Mouse (Mus musculus): Measurements from ENCODE around the gene Gm11985.
A peak's percentile ranks its signal among the peaks of the same experiment; 100 is the strongest.

Gene Gm11985

DNA sequence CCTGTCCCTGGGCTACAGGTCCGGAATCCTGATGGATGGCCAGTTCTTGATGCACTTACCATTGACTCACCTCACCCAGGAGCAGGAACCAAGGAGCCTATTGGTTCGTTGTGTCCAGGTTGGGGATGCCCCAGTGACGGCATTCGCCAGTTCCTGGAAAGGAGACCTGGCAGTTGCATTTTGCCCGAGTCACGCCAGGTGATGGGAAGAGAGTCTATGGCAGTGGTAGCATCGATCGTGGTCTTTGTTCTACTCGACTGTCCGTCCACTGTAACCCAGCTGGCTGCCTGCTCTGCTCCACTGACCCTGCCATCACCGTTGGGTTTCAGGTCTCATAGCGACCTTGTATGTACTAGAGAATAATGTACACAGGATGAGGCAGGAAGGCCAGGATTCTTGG lies 36.0 kb downstream of the Gm11985 start:
- no peak for DNase-seq

DNA sequence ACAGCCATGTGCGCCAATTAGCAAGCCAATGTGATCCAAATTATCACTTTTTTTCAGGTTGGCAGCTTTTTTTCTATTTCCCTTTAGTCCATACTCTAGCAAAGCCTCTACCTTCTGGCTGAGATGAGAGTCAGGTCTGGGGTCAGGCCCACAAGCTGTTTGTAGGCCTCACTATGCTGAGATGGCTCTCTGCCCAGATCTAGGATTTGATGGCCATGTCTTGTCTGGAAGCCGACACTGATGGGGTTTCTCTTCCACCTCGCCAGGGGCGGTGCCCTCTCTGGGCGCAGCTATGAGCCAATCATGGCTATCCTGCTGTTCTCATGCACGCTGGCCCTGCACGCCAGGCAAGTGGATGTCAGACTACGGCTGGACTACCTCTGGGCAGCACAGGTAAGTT lies 37.9 kb downstream of the Gm11985 start:
- DNase-seq: no peak

DNA sequence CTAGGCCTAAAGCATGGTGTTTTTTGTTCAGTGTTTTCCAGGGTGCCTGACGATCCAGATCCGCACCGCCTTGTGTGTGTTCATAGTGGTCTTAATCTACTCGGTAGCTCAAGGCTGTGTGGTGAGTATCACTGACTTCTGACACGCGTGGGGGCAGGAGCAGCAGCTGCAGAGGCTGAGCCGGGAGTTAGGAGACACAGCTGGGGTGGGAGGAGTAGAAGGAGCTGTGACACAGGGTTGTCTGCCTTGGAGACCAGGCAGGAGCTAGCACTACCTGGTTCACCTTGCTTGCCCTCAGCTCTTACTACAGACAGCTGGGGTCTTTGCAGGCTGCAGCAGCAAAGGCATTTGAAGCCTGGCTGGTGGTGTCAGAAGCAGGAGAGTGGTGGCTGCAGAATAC lies 38.9 kb downstream of the Gm11985 start:
- no peak for DNase-seq

DNA sequence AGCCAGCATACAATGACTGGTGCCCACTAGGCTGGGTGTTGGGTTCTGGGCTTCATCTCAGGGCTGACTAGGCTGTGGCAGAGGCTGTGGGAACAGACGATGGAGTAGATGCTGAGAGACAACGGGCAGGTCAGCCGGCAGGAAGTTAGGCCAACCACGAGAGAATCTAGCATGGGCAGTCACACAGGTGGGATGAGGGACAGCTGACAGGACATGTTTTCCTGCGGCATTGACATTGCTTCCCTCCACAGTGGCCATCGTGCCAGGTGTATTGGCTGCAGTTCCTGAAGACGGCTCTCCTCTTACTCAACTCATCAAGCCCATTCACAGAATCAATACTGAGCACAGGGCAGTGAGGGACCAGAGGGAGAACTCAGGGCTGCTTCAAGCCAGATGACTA lies 40.4 kb downstream of the Gm11985 start:
- no peak for DNase-seq

DNA sequence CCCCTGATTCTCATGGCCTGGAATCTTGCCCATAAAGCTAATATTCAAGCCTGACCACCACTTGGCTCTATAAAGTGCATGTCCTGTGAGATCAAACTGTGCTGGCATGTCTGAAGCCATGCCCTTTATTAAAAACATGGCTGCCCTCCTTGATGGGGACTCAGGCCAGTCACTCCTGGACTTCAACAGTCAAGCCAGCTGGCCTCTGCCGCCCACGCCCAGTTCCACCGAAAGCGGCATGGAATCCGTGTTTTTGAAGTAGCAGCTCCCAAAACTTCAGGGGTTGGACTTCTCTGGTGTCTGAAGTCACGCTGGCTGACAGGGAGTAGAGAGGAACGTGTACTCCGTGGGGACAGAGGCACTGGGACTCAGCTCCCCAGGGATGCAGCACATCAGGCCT lies 40.8 kb downstream of the Gm11985 start:
- DNase-seq: no peak

DNA sequence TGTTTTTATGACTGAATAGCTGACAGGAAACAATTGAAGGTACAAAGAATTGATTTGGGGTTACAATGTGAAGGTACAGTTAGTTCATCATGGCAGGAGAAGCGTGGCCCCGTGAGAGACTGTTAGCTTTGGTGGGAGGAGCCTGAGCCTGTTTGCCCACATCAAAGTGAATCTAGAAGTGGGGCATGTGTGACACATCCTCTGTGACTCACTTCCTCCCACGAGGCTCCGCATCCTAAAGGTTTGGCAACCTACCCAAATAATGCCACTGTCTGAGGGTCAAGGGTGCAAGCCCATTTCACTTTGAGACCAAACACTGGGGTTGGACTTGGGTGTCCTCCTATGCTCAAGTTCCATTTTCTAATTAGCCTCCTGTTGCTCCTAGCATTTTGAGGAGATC lies 43.1 kb downstream of the Gm11985 start:
- DNase-seq: peak in 1 of 2 experiments; percentile 6

DNA sequence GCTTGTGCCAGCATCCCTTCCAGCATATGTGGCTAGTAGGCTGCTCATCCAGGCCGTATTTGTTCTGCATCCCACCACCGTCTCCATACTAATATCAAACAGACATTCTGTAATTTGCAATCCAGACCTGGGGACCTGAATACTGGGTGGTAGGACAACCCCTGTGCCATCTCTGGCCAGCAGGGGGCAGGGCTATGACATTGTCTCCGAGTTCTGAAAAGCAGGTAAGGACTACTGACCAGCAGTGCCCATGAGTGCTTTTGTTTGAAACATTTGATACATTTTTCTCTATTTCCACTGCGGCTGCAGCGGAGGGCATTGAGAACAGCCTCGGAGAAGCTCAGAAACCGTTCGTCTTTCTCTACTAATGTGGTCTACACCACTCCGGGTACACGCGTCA lies 44.0 kb downstream of the Gm11985 start:
- peak in 1 of 2 experiments; percentile 9 for DNase-seq

DNA sequence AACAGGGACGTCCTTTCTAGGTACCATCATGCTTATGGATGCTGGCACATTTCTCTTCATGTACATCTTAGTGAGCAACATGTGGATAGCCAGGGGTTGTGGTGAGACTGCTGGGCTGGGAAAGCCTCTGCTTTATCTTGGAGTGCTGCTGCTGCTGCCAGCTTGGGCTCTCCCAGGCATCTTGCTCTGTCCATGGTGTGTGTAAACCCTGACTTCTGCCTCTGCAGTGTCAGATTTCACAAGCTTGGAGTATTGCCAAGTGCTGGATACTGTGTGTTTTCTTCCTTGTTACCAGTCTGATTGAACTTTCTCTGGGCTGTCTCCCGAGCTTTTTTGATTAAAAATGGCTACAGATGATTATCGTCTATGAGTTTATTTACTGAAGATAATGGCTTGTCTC lies 45.6 kb downstream of the Gm11985 start:
- peak in 1 of 2 experiments; percentile 41 for DNase-seq

DNA sequence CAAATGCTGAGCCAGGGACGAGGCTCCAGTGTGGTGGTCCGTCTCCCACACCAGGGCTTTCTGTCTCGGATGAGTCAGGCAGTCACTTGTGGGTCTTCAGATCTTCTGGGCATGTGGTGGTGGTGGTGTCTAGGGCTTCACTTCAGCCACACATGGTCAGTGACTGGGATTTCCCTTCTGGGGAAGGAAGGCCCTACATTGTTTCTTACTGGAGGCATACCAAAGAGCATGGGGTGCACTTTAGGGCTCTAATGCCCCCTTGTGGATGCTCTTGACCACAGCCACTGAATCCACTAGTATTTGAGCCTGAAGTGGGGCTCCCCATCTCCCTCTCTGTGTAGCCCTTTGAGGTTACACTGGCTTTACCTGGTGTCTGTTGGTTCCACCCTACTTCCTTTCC lies 47.9 kb downstream of the Gm11985 start:
- peak; percentile 9 to 11 for DNase-seq

DNA sequence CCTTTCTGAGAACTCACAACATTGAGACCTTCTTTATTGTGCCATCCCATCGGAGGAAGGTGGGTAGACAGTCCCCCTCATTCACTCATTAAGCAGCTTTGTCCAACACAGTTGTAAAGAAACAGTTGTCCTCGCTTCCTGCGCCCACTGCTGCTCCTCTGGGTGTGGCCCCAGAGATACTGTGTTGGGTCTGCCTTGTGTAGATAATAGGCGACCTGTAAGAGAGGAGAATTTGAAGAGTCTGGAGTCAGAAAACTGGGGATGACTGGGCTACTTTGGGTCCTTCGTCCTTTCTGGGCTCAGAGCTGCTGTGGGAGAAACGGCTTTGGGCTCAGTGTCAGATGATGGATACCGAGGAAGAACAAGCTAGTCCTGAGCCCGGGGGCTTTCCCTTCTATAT lies 50.0 kb downstream of the Gm11985 start:
- no peak for DNase-seq

DNA sequence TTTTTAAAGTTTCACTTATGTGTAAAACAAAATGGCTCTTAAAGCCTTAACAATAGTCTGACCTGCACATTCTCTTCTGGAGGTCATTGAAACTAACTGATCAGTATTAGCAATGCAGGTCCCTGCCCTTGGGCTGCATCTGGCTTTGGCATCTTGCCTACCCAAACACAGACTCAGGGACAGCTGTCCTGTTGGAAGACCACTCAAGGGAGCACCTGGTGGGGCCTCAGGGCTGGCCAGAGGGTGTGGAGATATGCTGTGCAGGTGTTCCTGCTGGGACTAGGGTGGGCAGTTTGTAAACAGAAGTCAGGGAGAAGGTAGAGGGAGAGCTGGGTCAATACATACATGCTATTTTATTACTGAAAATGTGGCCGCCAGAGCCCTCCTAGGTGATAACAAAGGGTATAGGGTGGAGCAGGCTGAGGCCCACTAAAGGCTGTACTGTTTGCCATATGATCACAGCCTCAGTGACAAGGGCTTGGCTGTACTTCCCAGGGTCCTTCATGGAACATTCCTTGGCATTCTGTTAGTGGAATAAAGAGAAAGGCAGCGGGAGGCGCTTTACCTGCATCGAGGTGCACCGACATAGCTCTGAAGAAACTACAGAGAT lies 52.0 kb downstream of the Gm11985 start:
- DNase-seq: no peak

DNA sequence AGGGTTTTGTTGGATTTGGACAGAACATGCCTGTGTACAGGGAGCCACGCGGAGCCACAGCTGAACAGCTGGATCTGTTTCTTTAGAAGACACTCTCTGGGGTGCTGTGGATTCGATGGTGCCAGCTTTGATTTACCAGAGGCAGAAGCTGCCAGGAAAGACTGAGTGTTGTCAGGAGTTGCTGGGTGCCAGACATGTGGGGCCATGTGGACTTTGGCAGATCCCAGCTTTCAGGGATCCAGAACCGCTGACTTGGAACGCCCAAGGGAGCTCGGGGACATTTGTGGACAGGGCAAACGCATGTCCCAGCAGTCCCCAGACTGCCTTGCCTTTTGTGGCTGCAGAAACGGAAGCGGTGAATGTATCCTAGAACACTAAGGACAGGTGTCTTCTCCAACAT lies 52.6 kb downstream of the Gm11985 start:
- DNase-seq: no peak

DNA sequence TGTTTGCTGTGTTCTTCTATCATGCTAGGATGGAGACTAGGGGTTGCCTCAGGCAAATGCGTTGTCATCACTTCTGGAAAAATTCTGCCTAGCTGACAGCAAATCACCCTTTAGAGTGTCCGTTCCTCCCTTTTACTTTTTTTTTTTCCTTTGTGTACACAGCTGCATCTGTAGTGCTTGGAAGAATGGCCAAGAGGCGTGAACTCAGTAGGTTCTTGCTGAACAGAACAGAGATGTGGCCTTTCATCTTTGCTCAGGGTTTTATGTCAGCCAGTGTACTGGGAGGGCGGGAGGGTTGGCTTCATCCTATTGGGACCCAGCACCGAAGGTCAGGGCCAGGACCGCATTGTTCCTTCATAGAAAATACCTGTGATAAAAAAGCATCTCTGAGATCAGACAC lies 53.1 kb downstream of the Gm11985 start:
- DNase-seq: no peak

DNA sequence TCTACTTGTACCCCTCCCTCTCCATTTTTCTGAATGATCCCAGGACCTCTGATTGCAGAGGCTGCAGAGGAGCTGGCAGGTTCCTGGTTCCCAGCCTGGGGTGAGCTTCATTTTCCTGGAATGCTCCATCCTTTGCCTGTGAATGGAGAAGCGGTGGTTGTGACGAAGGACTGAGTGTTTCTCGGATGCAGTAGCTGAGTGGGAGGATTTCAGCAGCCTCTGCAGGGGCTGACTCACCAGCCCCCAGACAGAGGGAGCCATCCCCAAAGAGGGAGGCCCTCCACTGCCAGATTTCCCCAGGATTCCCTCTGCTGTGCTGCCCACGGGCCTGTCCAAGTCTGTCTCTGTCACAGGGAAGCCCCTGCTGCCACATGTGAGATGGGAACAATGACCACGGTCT lies 54.0 kb downstream of the Gm11985 start:
- no peak for DNase-seq

DNA sequence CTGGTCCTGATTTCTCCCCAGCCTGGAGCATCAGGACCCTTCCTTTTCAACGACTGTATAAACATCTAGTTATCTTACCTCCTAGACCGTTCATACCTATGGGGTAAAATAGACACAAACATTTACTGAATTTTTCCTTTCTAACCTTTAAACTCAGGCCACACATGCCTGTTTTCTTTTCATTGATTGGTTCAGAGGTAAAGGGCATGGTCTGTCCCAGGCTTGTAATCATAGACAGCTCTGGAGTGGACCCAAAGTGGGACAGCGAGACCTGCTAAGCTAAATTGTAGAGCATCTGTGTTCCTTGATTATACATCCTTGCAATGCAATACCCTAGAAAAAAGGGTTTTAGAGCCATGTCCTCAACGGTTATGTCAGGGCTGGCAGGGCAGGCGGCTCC lies 54.6 kb downstream of the Gm11985 start:
- no peak for DNase-seq
